Mouse (Mus musculus) activated CD4-positive, CD25-positive, alpha-beta regulatory T cell, adult 4 months (primary cell): ENCODE data around the gene Casp14. TPM values are rescaled to one million over a fixed set of nuclear protein-coding genes. Genes with fewer than 3 reads are reported as not detected.
"Not testable (repeated sequence)": the region's sequence is repeated elsewhere in the genome, so short reads cannot be mapped to it uniquely, and the experiment has no call there.

Experiments used
- ATAC-seq: one replicate; pipeline ENCODE4 v1.8.0; 2017
- polyA plus RNA-seq, 2 experiments: library from polyadenylated mRNA; unstranded; fragments of 100-300 nt; shearing (Covaris generic); gene quantifications; one replicate each; pipeline ENCODE4 v1.2.1; 2017

The Casp14 gene
- polyA plus RNA-seq, 2 experiments from 2014 or later: not detected

GRCm38 (mm10) chr10:78666696-78667095 is 51.4 kb downstream of the Casp14 start:
- ATAC-seq: not testable (repeated sequence)

DNA sequence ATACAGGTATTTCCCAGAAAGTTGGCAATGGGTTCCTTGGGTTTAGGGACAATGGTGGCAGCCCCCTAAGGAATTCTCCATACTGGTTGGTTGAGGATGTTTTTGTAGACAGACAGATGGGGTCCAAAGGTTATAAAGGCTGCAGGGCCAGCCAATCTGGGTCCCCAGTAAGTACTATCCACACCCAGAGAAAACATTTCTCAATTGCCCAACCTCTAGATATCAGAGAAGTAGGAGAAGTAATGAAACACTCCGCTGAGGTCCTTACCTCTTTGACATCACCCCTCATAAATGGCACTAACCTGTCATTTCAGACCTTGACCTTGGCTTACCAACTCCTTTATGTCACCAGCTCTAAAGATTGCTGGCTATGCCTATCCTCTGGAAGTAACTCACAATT is 53.5 kb downstream of the Casp14 start:
- no peak for ATAC-seq

Other genes with a start within 250 kb of the Casp14 start
- not detected for gene Olfr1358, start 200.9 kb downstream of the Casp14 start, polyA plus RNA-seq
- gene Ilvbl, start 143.9 kb downstream of the Casp14 start, polyA plus RNA-seq: 10 to 100 TPM; 62.9 to 71.6 TPM
- 1 to 10 TPM in 1 of 2 experiments, under 1 TPM in 1; 0.46 to 1.1 TPM for gene Syde1, start 126.3 kb downstream of the Casp14 start, polyA plus RNA-seq
- not detected for gene Olfr1357, start 100.2 kb downstream of the Casp14 start, polyA plus RNA-seq
- gene Ccdc105, start 34.8 kb upstream of the Casp14 start, polyA plus RNA-seq: not detected
- gene Slc1a6, start 62.2 kb upstream of the Casp14 start, polyA plus RNA-seq: not detected
- not detected for gene Olfr1356, start 133.9 kb upstream of the Casp14 start, polyA plus RNA-seq
- gene Olfr1355, start 157.2 kb upstream of the Casp14 start, polyA plus RNA-seq: not detected
- gene Olfr1354, start 194.9 kb upstream of the Casp14 start, polyA plus RNA-seq: not detected
- gene Olfr8, start 232.3 kb upstream of the Casp14 start, polyA plus RNA-seq: not detected
- not detected for gene Olfr1353, start 245.0 kb upstream of the Casp14 start, polyA plus RNA-seq